Mouse (Mus musculus): Measurements from ENCODE around the gene Twist2. TPM values are rescaled to one million over a fixed set of nuclear protein-coding genes. Genes with fewer than 3 reads are reported as not detected.

The Twist2 gene
- 1.4 and 2.2 TPM in 2 replicates for polyA plus RNA-seq (2012; rRNA removed)

DNA sequence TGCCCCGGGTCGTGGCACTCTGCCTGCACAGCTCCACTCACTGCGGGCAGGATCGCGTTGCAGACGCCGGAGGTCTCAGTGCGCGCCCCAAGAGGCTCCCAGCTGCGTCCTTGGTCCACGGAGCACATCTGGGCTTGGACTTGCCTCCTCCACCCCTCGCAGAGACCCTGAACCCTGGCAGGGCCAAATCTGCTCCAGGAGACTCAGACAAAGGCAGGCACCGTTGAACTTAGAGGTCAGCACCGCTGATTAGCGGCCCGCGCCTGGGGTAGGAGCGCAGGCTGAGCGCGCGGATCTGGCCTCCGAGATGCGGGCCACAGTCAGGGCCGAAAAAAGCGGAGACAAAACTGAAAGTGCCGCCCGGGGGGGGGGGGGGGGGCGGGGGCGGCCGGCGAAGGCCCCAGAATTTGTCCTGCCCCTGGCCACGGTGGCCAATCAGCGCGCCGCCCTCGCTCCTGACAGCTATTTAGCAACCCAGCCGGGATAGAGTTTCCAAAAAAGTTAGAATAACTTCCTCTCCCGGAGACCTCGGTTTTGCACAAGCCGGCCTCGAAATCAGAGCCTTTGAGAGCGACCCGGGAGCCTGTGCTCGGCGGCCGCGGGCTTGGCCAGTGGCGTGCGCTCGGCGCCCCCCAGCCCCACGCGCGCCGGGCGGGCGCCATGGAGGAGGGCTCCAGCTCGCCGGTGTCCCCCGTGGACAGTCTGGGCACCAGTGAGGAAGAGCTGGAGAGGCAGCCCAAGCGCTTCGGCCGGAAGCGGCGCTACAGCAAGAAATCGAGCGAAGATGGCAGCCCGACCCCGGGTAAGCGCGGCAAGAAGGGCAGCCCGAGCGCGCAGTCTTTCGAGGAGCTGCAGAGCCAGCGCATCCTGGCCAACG lies at the start of gene Twist2:
TSS of gene Twist2 (plus strand) at position 495 of the 877 bp plus-strand sequence.
- TF ChIP-seq CTCF (IDR thresholded peaks at IDR 0.05; ENCODE audit: extremely low read depth, insufficient read depth, insufficient read length, insufficient replicate concordance) (no peak), POLR2A (IDR thresholded peaks at IDR 0.05; ENCODE audit: low read depth, low read length) (no peak)
- WGBS: 4% methylated on average over 72 of the region's 77 CpGs
- no peaks in the 10 kb centered on the region for H3K36me3 ChIP-seq (ENCODE audit: control insufficient read depth, insufficient read depth, low read length)
- no peaks in the 10 kb centered on the region for H3K4me1 ChIP-seq (ENCODE audit: control insufficient read depth, insufficient read depth, insufficient read length)
- no peak within 1 kb of the TSS for H3K27ac ChIP-seq (ENCODE audit: insufficient read depth, low read length)
- peak within 1 kb of the TSS; percentile 13; the same call in 1 of the 2 replicates for H3K4me3 ChIP-seq (ENCODE audit: extremely low read depth, insufficient read depth, insufficient read length)
- no peaks in the 10 kb centered on the region; the same call in 1 of the 2 replicates for H3K27me3 ChIP-seq (ENCODE audit: control insufficient read depth, insufficient read depth, low read length)
- DNase-seq (ENCODE audit: low read depth in 1 of 2, low spot score in 2 of 2): no peak

DNA sequence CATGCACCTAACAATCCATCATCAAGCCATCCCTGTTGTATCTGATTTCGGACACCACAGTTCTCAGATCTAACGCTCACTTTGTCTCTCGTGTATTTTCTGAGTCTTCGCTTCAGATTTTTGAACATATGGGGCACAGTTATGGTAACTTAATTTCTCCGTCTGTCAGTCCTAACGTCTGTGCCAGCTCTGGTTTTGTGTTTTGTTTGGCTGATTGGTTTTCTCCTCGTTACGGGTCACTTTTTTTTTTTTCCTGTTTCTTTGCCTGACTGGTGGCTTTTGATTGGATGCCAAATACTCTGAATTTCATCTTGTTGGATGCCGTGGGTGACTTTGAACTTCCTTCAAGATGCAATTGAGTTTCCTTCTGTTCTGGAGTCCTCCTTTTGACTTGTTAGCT lies 48.3 kb upstream of the Twist2 start:
- TF ChIP-seq POLR2A (IDR thresholded peaks at IDR 0.05; ENCODE audit: low read depth, low read length) (no peak), CTCF (IDR thresholded peaks at IDR 0.05; ENCODE audit: extremely low read depth, insufficient read depth, insufficient read length, insufficient replicate concordance) (no peak)
- Histone ChIP-seq H3K27me3 (ENCODE audit: control insufficient read depth, insufficient read depth, low read length) (no peaks in the 10 kb centered on the region), H3K4me3 (ENCODE audit: extremely low read depth, insufficient read depth, insufficient read length) (no peak overlapping the region), H3K4me1 (ENCODE audit: control insufficient read depth, insufficient read depth, insufficient read length) (no peaks in the 10 kb centered on the region), H3K27ac (ENCODE audit: insufficient read depth, low read length) (no peak overlapping the region), H3K36me3 (ENCODE audit: control insufficient read depth, insufficient read depth, low read length) (no peaks in the 10 kb centered on the region)
- no peak for DNase-seq (ENCODE audit: low read depth in 1 of 2, low spot score in 2 of 2)
- 75% methylated on average over 9 of the region's 9 CpGs for WGBS

DNA sequence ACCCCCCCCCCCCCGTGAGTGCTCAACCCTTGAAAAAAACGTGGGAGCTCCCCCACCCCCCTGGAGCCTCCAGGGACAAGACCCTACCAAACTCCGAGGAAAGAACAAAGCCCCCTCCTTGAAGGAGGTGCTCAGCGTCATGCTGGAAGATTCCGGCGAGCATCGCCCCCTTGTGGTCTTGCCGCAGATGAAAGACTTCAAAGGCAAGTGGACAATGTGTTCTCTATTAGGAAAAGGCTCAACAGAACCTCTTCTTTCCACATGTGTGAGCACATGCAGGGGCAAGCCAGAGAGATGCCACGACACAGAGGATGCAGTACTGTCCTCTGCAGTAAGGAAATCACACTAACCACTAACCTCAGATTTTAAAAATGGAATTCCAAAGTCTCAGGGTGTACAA lies 46.2 kb upstream of the Twist2 start:
- Histone ChIP-seq H3K4me1 (ENCODE audit: control insufficient read depth, insufficient read depth, insufficient read length) (no peaks in the 10 kb centered on the region), H3K36me3 (ENCODE audit: control insufficient read depth, insufficient read depth, low read length) (no peaks in the 10 kb centered on the region), H3K4me3 (ENCODE audit: extremely low read depth, insufficient read depth, insufficient read length) (no peak overlapping the region), H3K27ac (ENCODE audit: insufficient read depth, low read length) (no peak overlapping the region), H3K27me3 (ENCODE audit: control insufficient read depth, insufficient read depth, low read length) (no peaks in the 10 kb centered on the region)
- TF ChIP-seq CTCF (IDR thresholded peaks at IDR 0.05; ENCODE audit: extremely low read depth, insufficient read depth, insufficient read length, insufficient replicate concordance): peak; percentile 71; the same call in 1 of the 2 replicates
- no peak for TF ChIP-seq POLR2A (IDR thresholded peaks at IDR 0.05; ENCODE audit: low read depth, low read length)
- 2% methylated on average over 9 of the region's 9 CpGs for WGBS
- peak in 1 of 2 experiments; percentile 19 for DNase-seq (ENCODE audit: low read depth in 1 of 2, low spot score in 2 of 2)

DNA sequence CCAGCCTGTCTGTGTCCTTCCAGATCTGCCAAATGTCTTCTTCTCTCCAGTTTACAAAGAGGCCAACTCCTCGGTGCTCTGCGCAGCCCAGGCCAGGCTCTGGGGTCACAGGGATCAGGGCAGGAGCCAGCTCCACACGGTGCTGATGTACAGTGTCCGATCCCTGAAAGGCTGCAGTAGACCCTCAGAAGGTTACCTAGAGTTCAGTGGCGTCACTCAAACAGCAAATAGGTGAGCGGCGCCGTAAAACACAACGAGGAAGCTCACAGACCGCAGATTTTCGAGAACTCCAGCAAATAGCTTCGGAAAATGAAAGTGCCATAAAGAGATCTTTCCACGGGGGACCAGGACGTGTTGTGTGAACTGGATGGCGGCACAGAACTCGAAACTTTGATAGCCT lies 44.0 kb upstream of the Twist2 start:
- 43% methylated on average over 16 of the region's 16 CpGs for WGBS
- no peaks in the 10 kb centered on the region for H3K4me1 ChIP-seq (ENCODE audit: control insufficient read depth, insufficient read depth, insufficient read length)

DNA sequence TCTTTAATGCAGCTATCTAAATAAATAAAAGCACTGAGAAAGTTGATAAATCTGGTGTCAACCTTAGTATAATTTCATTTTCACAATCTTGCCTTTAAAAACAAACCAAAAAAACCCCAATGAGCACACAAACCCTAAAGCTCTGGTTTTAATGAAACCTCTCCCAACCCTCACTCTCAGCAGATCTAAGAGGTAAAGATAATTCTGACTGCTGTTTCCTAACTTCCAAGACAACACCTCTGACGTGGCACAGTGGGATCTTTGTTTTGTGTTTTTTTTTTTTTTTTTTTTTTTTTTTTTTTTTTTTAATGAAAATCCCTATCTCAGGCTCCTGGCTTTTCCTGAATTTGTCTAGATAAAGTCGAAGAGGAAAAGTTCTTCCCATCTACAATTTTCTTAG lies 43.1 kb upstream of the Twist2 start:
- DNase-seq (ENCODE audit: low read depth in 1 of 2, low spot score in 2 of 2): no peak
- Histone ChIP-seq H3K4me3 (ENCODE audit: extremely low read depth, insufficient read depth, insufficient read length) (no peak overlapping the region), H3K36me3 (ENCODE audit: control insufficient read depth, insufficient read depth, low read length) (no peaks in the 10 kb centered on the region), H3K27me3 (ENCODE audit: control insufficient read depth, insufficient read depth, low read length) (no peaks in the 10 kb centered on the region), H3K27ac (ENCODE audit: insufficient read depth, low read length) (no peak overlapping the region), H3K4me1 (ENCODE audit: control insufficient read depth, insufficient read depth, insufficient read length) (no peaks in the 10 kb centered on the region)
- TF ChIP-seq CTCF (IDR thresholded peaks at IDR 0.05; ENCODE audit: extremely low read depth, insufficient read depth, insufficient read length, insufficient replicate concordance): no peak
- no peak for TF ChIP-seq POLR2A (IDR thresholded peaks at IDR 0.05; ENCODE audit: low read depth, low read length)
- 46% methylated on average over 2 of the region's 2 CpGs for WGBS

More for the DNA sequence above, 44.0 kb upstream of the Twist2 start:
- Histone ChIP-seq H3K27me3 (ENCODE audit: control insufficient read depth, insufficient read depth, low read length) (no peaks in the 10 kb centered on the region), H3K4me3 (ENCODE audit: extremely low read depth, insufficient read depth, insufficient read length) (no peak overlapping the region), H3K27ac (ENCODE audit: insufficient read depth, low read length) (no peak overlapping the region), H3K36me3 (ENCODE audit: control insufficient read depth, insufficient read depth, low read length) (no peaks in the 10 kb centered on the region)
- DNase-seq (ENCODE audit: low read depth in 1 of 2, low spot score in 2 of 2): no peak
- TF ChIP-seq CTCF (IDR thresholded peaks at IDR 0.05; ENCODE audit: extremely low read depth, insufficient read depth, insufficient read length, insufficient replicate concordance) (no peak), POLR2A (IDR thresholded peaks at IDR 0.05; ENCODE audit: low read depth, low read length) (no peak)

DNA sequence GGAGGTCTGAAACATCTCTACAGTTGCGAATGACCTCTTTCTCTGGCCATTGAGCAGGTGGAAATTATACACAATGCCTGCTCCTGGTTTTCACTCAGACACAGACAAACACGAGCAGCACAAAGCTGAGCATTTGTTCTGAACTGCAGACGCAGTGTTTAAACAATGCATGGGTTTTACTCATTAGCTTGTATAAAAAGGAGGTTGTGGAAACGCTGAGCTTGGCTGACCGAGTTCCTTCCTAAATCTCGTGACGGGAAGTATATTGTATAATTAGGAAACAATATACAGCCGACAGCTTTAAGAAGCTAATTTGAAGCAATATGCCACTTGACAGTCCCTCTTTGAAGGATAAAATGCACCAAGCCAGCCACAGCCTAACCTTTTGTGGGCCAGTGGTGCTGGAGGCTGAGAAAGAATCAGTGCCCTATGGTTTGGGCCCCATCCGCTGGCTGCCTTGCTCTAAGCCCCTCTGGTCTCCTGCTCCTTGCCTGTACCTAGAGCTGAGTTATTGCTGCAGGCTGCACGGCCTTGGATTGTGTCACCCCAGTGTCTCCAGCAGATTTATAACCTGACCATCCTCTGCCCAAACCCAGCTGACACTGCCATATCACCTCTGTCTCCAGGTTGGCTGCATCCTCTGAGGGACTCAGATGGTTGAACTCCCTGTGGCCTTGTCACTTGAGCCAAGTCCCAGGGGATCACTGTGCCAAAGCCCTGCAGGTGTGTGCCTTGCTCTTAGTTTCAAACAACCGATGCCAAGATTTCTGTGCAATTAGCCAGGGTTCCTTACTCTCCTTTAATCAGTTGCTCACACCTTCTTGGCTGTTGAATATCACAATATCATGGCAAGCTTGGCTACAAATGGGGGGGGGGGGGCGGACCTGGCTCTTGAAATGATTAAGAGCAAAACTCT lies 42.4 kb upstream of the Twist2 start:
- DNase-seq (ENCODE audit: low read depth in 1 of 2, low spot score in 2 of 2): no peak
- Histone ChIP-seq H3K4me1 (ENCODE audit: control insufficient read depth, insufficient read depth, insufficient read length) (no peaks in the 10 kb centered on the region), H3K27me3 (ENCODE audit: control insufficient read depth, insufficient read depth, low read length) (no peaks in the 10 kb centered on the region), H3K27ac (ENCODE audit: insufficient read depth, low read length) (no peak overlapping the region), H3K4me3 (ENCODE audit: extremely low read depth, insufficient read depth, insufficient read length) (no peak overlapping the region), H3K36me3 (ENCODE audit: control insufficient read depth, insufficient read depth, low read length) (no peaks in the 10 kb centered on the region)
- WGBS: 30% methylated on average over 12 of the region's 12 CpGs
- TF ChIP-seq CTCF (IDR thresholded peaks at IDR 0.05; ENCODE audit: extremely low read depth, insufficient read depth, insufficient read length, insufficient replicate concordance) (no peak), POLR2A (IDR thresholded peaks at IDR 0.05; ENCODE audit: low read depth, low read length) (no peak)
